Mouse (Mus musculus) forebrain, embryonic 13.5 days (tissue): ENCODE measurements around the gene Clgn. TPM values are rescaled to one million over a fixed set of nuclear protein-coding genes. Genes with fewer than 3 reads are reported as not detected.

Experiments
- ATAC-seq: fragments of 200-750 bp; cut with Nextera tagmentation; 2 replicates; pipeline ENCODE4 v1.8.0; 2017
- H3K27ac ChIP-seq: fragments of 300-500 bp; sonication (generic); 2 replicates; pipeline ENCODE4 v1.5.1; 2015; ENCODE audit warnings: inconsistent platforms, mild to moderate bottlenecking, moderate library complexity
- H3K27me3 ChIP-seq: fragments of 300-500 bp; sonication (generic); 2 replicates; pipeline ENCODE4 v1.6.1; 2015; ENCODE audit warnings: mild to moderate bottlenecking, inconsistent platforms
- H3K36me3 ChIP-seq: fragments of 300-500 bp; sonication (generic); 2 replicates; pipeline ENCODE4 v1.6.1; 2015; ENCODE audit warnings: mild to moderate bottlenecking, inconsistent platforms; ENCODE audit not compliant: poor library complexity, severe bottlenecking
- H3K4me1 ChIP-seq: fragments of 300-500 bp; sonication (generic); 2 replicates; pipeline ENCODE4 v1.6.1; 2015; ENCODE audit warnings: inconsistent platforms
- H3K4me2 ChIP-seq: fragments of 300-500 bp; sonication (generic); 2 replicates; pipeline ENCODE4 v1.6.1; 2015; ENCODE audit warnings: inconsistent platforms, mild to moderate bottlenecking, moderate library complexity
- H3K4me3 ChIP-seq: fragments of 300-500 bp; sonication (generic); 2 replicates; pipeline ENCODE4 v1.5.1; 2015; ENCODE audit warnings: mild to moderate bottlenecking, inconsistent platforms
- H3K9ac ChIP-seq: fragments of 300-500 bp; sonication (generic); 2 replicates; pipeline ENCODE4 v1.6.1; 2015; ENCODE audit warnings: mild to moderate bottlenecking, inconsistent platforms
- H3K9me3 ChIP-seq: fragments of 300-500 bp; sonication (generic); replicated peaks from 2 replicates; pipeline ENCODE4 v1.6.1; 2016; ENCODE audit warnings: inconsistent platforms
- WGBS: fragments of 180-500 bp; shearing (Covaris S2); methylation state at CpG from one replicate; pipeline ENCODE4 v1.1.7; 2015; 5-methylcytosine and 5-hydroxymethylcytosine counted together
- polyA plus RNA-seq: library from polyadenylated mRNA; unstranded; fragments of >200 nt; fragmentation: Nextera tagmentation; extraction: Ambion mirVana; gene quantifications from 2 replicates; pipeline ENCODE4 v1.2.1, GENCODE M21; 2015

Clgn gene
- polyA plus RNA-seq: 5.4 and 6.1 TPM in 2 replicates

- Histone ChIP-seq H3K9ac (peak within 1 kb of the TSS; percentile 82), H3K4me2 (peak within 1 kb of the TSS; percentile 91), H3K36me3 (no peaks in the 10 kb centered on the region), H3K27ac (no peak within 1 kb of the TSS), H3K4me1 (peaks cover 6% of the 10 kb centered on the region), H3K27me3 (peaks cover 14% of the 10 kb centered on the region; the same call in 1 of the 2 replicates), H3K4me3 (peak within 1 kb of the TSS; percentile 79), H3K9me3 (no peaks in the 10 kb centered on the region)
- peak; percentile 98 for ATAC-seq
- WGBS: 6% methylated on average over 41 of the region's 41 CpGs
Measured at GRCm38 (mm10) chr8:83389316-83390005, at the start of gene Clgn. Clgn (plus strand) TSS chr8:83389867.

DNA sequence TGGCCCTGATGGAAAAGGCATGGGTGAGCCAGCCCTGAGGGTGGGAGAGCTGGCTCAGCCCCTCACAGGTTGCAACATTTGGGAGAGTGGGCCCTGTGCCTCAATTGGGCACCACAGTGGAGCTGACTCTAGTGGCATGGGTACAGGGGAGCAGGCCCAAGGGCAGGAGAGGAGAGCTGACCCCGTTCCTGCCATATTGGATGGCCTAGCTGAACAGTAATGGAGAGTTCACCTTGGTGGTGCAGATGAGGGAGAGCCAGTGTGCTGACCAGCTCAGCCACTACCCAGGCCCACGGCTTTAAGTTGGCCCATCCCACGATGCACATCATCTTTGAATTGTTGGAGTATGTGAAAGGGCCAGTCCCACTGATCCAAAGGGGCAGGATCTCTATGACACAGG lies 47.6 kb upstream of the Clgn start:
- no peaks in the 10 kb centered on the region for H3K4me1 ChIP-seq
- no peak overlapping the region for H3K4me2 ChIP-seq
- H3K27me3 ChIP-seq: no peaks in the 10 kb centered on the region
- no peak for ATAC-seq
- no peak overlapping the region for H3K27ac ChIP-seq
- no peaks in the 10 kb centered on the region for H3K36me3 ChIP-seq
- H3K9me3 ChIP-seq: no peaks in the 10 kb centered on the region
- WGBS: 82% methylated on average over 3 of the region's 3 CpGs
- no peak overlapping the region for H3K4me3 ChIP-seq
- no peak overlapping the region for H3K9ac ChIP-seq

- Histone ChIP-seq H3K27me3 (no peaks in the 10 kb centered on the region), H3K36me3 (no peaks in the 10 kb centered on the region)
- ATAC-seq: no peak
Measured at GRCm38 (mm10) chr8:83342693-83343092, 47.0 kb upstream of the Clgn start.

GRCm38 (mm10) chr8:83348263-83348662 lies 41.4 kb upstream of the Clgn start, which contains the start of gene Mgat4d:
Mgat4d (plus strand) TSS chr8:83348471.
- no peaks in the 10 kb centered on the region for H3K27me3 ChIP-seq
- WGBS: 87% methylated on average over 18 of the region's 18 CpGs
- ATAC-seq: no peak
- no peak within 1 kb of the TSS for H3K9ac ChIP-seq
- no peak within 1 kb of the TSS for H3K4me3 ChIP-seq
- no peak within 1 kb of the TSS for H3K4me2 ChIP-seq
- no peaks in the 10 kb centered on the region for H3K9me3 ChIP-seq
- H3K36me3 ChIP-seq: no peaks in the 10 kb centered on the region
- H3K27ac ChIP-seq: no peak within 1 kb of the TSS
- no peaks in the 10 kb centered on the region for H3K4me1 ChIP-seq

More at GRCm38 (mm10) chr8:83342693-83343092, 47.0 kb upstream of the Clgn start:
- no peak overlapping the region for H3K4me3 ChIP-seq
- no peak overlapping the region for H3K4me2 ChIP-seq
- H3K27ac ChIP-seq: no peak overlapping the region
- H3K4me1 ChIP-seq: no peaks in the 10 kb centered on the region
- no peaks in the 10 kb centered on the region for H3K9me3 ChIP-seq
- H3K9ac ChIP-seq: no peak overlapping the region

- WGBS: 92% methylated on average over 2 of the region's 2 CpGs
- Histone ChIP-seq H3K9ac (no peak overlapping the region), H3K36me3 (no peaks in the 10 kb centered on the region), H3K4me2 (no peak overlapping the region), H3K9me3 (no peaks in the 10 kb centered on the region), H3K27ac (no peak overlapping the region), H3K4me3 (no peak overlapping the region), H3K27me3 (no peaks in the 10 kb centered on the region), H3K4me1 (no peaks in the 10 kb centered on the region)
- ATAC-seq: no peak
Measured at GRCm38 (mm10) chr8:83351315-83351714, 38.4 kb upstream of the Clgn start.

DNA sequence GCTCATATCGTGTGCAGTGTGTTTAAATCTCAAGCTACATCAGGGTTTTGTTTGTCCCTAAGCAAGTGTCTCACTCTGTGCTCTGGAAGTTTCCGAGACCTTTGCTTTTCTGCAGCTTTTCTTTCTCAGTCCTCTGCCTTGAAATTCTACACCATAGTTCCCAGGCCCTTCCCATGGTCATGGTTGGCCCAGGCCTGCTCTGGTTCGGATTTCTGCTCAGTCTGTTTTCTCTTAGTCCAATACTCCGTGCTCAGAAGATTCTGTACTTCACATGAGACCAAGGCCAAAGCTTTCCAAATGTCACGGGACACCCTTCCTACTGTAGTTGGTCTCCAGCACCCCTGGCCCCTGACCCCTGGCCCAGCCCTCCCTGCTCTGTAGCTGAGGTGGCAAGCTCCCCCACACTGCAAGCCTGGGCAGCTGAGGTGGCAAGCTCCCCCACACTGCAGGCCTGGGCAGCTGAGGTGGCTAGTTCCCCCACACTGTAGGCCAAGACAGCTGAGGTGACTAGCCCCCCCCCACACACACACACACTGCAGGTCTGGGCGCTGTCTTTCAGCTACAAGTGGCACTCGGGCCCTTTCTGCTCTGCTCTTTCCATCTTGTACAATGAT lies 26.4 kb upstream of the Clgn start:
- Histone ChIP-seq H3K4me3 (no peak overlapping the region), H3K27ac (no peak overlapping the region), H3K27me3 (no peaks in the 10 kb centered on the region), H3K9ac (no peak overlapping the region), H3K4me1 (no peaks in the 10 kb centered on the region), H3K36me3 (no peaks in the 10 kb centered on the region), H3K9me3 (no peaks in the 10 kb centered on the region), H3K4me2 (no peak overlapping the region)
- 68% methylated on average over 7 of the region's 7 CpGs for WGBS
- no peak for ATAC-seq

DNA sequence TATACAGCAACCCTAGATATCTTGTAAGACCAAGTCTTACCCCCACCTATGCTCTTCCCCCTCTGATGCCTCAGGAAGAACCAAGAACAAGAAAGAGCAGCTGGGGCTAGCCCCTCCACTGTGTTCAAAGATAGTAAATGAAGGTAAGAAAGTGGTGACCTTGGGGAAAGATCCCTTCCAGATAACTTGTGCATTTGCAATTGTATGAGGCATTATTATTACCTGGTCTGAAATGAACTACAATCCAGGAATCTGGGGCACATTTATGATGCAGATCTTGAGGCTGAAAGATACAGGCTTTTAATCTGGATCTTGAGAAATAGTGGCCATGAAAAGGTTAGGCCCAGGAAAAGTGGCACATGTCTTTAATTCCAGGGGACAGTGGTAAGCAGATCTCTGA lies 12.4 kb upstream of the Clgn start:
- no peaks in the 10 kb centered on the region for H3K27me3 ChIP-seq
- no peak for ATAC-seq

GRCm38 (mm10) chr8:83380141-83380540 lies 9.5 kb upstream of the Clgn start:
- WGBS: 74% methylated on average over 4 of the region's 4 CpGs
- Histone ChIP-seq H3K9me3 (no peaks in the 10 kb centered on the region), H3K4me3 (no peak overlapping the region), H3K4me1 (no peaks in the 10 kb centered on the region), H3K27me3 (no peaks in the 10 kb centered on the region), H3K4me2 (no peak overlapping the region), H3K36me3 (no peaks in the 10 kb centered on the region), H3K27ac (no peak overlapping the region), H3K9ac (no peak overlapping the region)
- ATAC-seq: no peak

More for the DNA sequence above, 12.4 kb upstream of the Clgn start:
- Histone ChIP-seq H3K4me3 (no peak overlapping the region), H3K27ac (no peak overlapping the region), H3K36me3 (no peaks in the 10 kb centered on the region), H3K9ac (no peak overlapping the region), H3K9me3 (no peaks in the 10 kb centered on the region), H3K4me2 (no peak overlapping the region), H3K4me1 (no peaks in the 10 kb centered on the region)

DNA sequence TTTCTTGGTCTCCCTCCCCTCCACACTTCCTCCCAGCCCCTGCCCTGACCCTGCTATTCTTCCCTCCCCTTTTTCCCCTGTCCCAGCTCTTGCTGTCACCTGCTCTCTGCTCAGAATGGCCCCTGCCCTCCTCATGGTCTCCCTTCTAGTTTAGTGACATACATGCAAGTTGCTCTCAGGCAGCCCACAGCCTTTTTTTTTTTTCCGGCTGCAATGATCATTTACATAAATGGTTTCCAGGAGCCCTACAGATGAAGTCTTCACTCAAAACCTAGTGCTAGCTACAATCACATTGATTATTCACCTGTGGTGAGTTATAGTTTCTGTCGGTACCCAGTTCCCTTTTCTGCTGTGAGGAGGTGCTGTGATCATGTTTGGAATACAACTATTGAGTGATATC lies 8.7 kb upstream of the Clgn start:
- Histone ChIP-seq H3K4me1 (no peaks in the 10 kb centered on the region), H3K27ac (no peak overlapping the region), H3K4me2 (no peak overlapping the region), H3K9me3 (no peaks in the 10 kb centered on the region), H3K9ac (no peak overlapping the region), H3K36me3 (no peaks in the 10 kb centered on the region), H3K27me3 (no peaks in the 10 kb centered on the region), H3K4me3 (no peak overlapping the region)
- 85% methylated on average over 2 of the region's 2 CpGs for WGBS
- ATAC-seq: no peak

- no peak overlapping the region for H3K4me2 ChIP-seq
- no peaks in the 10 kb centered on the region for H3K36me3 ChIP-seq
- no peaks in the 10 kb centered on the region for H3K27me3 ChIP-seq
- H3K4me1 ChIP-seq: no peaks in the 10 kb centered on the region
- H3K9ac ChIP-seq: no peak overlapping the region
- 36% methylated on average over 2 of the region's 2 CpGs for WGBS
- ATAC-seq: no peak
- no peak overlapping the region for H3K4me3 ChIP-seq
- no peak overlapping the region for H3K27ac ChIP-seq
- H3K9me3 ChIP-seq: no peaks in the 10 kb centered on the region
Measured at GRCm38 (mm10) chr8:83382850-83383249, 6.8 kb upstream of the Clgn start.

GRCm38 (mm10) chr8:83390006-83390701 lies 487 bp downstream of the Clgn start:
- peak overlapping the region; percentile 79 for H3K4me3 ChIP-seq
- H3K4me1 ChIP-seq: peaks cover 6% of the 10 kb centered on the region
- peak overlapping the region; percentile 91 for H3K4me2 ChIP-seq
- WGBS: 5% methylated on average over 14 of the region's 14 CpGs
- peak; percentile 77 for ATAC-seq
- no peak overlapping the region for H3K27ac ChIP-seq
- H3K36me3 ChIP-seq: no peaks in the 10 kb centered on the region
- H3K9ac ChIP-seq: peak overlapping the region; percentile 82
- H3K27me3 ChIP-seq: peaks cover 14% of the 10 kb centered on the region; the same call in 1 of the 2 replicates
- no peaks in the 10 kb centered on the region for H3K9me3 ChIP-seq

DNA sequence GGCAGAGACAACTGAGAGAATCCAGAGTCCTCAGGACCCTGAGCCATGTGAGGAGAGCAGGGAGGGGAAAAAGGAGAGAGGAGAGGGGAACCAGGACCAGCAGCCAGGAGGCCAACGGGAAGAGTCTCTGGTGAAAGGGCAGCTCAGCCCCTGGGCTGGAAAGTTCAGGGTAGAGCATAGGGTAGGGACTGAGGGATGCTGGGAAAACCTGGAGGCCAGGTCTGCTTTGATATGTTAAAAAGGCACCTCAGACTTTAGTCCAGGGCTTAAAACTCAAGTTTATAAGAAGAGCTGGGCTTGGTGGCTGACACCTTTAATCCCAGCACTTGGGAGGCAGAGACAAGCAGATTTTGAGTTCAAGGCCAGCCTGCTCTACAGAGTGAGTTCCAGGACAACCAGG lies 2.9 kb downstream of the Clgn start:
- H3K9ac ChIP-seq: no peak overlapping the region
- H3K27me3 ChIP-seq: peaks cover 14% of the 10 kb centered on the region; the same call in 1 of the 2 replicates
- H3K36me3 ChIP-seq: no peaks in the 10 kb centered on the region
- H3K4me3 ChIP-seq: no peak overlapping the region
- ATAC-seq: no peak
- 62% methylated on average over 1 of the region's 1 CpGs for WGBS
- H3K9me3 ChIP-seq: no peaks in the 10 kb centered on the region
- no peak overlapping the region for H3K27ac ChIP-seq
- peaks cover 6% of the 10 kb centered on the region for H3K4me1 ChIP-seq
- no peak overlapping the region for H3K4me2 ChIP-seq
